Mouse (Mus musculus): ENCODE measurements around the gene Vps37c. TPM values are rescaled to one million over a fixed set of nuclear protein-coding genes. Genes with fewer than 3 reads are reported as not detected.
A peak's percentile ranks its signal among the peaks of the same experiment; 100 is the strongest.

Gene Vps37c
- total and polyA plus RNA-seq, 2 experiments from 2014 or later = 23.0 to 42.1 TPM

DNA sequence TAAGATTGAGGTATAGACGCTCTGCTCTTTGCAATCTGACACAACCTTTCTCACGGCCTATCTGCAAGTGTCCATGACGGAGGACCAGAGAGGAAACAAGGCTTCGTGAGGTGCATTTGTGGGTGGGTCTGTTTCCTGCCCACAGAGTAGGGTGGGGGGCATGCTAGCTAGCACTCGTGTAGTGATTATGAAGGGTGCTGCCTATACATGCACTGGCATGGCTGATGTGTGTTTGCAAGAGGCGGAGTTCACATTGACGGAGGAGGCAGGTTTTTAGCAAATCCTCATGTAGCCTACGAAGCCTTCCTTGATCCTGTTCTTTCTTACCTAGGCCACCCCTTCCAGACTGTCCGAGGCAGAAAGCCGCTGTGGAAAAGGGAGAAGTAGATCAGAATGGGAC, 41.4 kb downstream of the Vps37c start:
- no peak overlapping the region for H3K9ac ChIP-seq (replicated peaks; ENCODE audit: low read depth, low read length)
- ATAC-seq (ENCODE audit: insufficient read depth, low read depth) (no peak), DNase-seq (ENCODE audit: low spot score) (no peak)
- TF ChIP-seq EP300 (IDR thresholded peaks at IDR 0.05; ENCODE audit: low read depth) = no peak
- TF ChIP-seq CTCF (IDR thresholded peaks at IDR 0.05; ENCODE audit: low read depth) = no peak
- no peak overlapping the region for H3K4me3 ChIP-seq (ENCODE audit: low read depth, low read length)
- no peaks in the 10 kb centered on the region for H3K27me3 ChIP-seq (ENCODE audit: control insufficient read depth, insufficient read depth, low read length)
- H3K36me3 ChIP-seq (replicated peaks; ENCODE audit: control insufficient read depth, insufficient read depth, low read length) = no peaks in the 10 kb centered on the region
- 81% methylated on average over 10 of the region's 10 CpGs for WGBS
- 0 out of 2 replicates have a peak, but pooled peaks cover 5% of the 10 kb centered on the region for H3K4me1 ChIP-seq (ENCODE audit: control insufficient read depth, insufficient read depth)
- H3K4me2 ChIP-seq (ENCODE audit: low read depth, low read length) = no peak overlapping the region
- no peak overlapping the region for H3K27ac ChIP-seq (ENCODE audit: low read depth)
- H3K9me3 ChIP-seq (replicated peaks; ENCODE audit: control insufficient read depth, low read length) = no peaks in the 10 kb centered on the region

DNA sequence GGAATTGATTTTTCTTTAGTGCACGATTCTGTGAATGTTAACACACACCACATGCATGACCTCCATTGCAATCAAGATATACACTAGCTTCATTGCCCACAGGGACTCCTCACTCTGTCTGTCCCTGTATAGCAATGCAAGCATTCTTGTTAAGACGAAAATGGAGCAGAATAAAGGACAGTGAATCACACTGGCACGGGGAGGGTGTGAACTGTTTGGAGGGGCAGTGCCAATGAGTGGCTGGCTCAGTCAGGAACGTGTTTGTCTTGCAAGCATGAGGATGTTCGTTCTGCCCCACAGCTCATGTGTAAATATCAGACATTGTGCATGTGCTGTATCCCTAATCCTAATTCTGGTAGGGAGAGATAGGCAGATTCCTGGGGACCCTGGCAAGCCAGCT, 41.9 kb downstream of the Vps37c start:
- H3K4me1 ChIP-seq (ENCODE audit: control insufficient read depth, insufficient read depth) = 0 out of 2 replicates have a peak, but pooled peaks cover 5% of the 10 kb centered on the region
- no peaks in the 10 kb centered on the region for H3K27me3 ChIP-seq (ENCODE audit: control insufficient read depth, insufficient read depth, low read length)
- H3K4me3 ChIP-seq (ENCODE audit: low read depth, low read length) = no peak overlapping the region
- TF ChIP-seq CTCF (IDR thresholded peaks at IDR 0.05; ENCODE audit: low read depth) = no peak
- no peak for TF ChIP-seq EP300 (IDR thresholded peaks at IDR 0.05; ENCODE audit: low read depth)
- no peaks in the 10 kb centered on the region for H3K36me3 ChIP-seq (replicated peaks; ENCODE audit: control insufficient read depth, insufficient read depth, low read length)
- WGBS = 75% methylated on average over 5 of the region's 5 CpGs
- H3K27ac ChIP-seq (ENCODE audit: low read depth) = no peak overlapping the region
- H3K9me3 ChIP-seq (replicated peaks; ENCODE audit: control insufficient read depth, low read length) = no peaks in the 10 kb centered on the region
- ATAC-seq (ENCODE audit: insufficient read depth, low read depth) = no peak
- no peak for DNase-seq (ENCODE audit: low spot score)
- no peak overlapping the region for H3K4me2 ChIP-seq (ENCODE audit: low read depth, low read length)
- no peak overlapping the region for H3K9ac ChIP-seq (replicated peaks; ENCODE audit: low read depth, low read length)

DNA sequence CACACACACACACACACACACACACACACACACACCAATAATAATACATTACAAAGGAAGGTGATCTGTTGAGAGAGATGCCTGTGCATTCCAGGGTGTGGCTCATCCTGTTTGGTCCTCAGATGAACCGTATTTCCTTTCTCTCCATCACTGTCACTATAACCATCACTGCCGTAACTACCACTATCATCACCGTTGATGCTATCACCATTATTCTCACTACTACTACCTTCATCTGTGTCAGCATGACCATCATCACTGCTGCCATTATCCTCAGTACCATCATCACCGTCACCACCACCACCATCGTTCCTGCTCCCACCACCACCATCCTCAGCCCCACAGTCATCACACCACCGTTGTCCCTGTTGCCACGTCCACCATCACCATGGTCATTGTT, 43.4 kb downstream of the Vps37c start:
- Histone ChIP-seq H3K9ac (replicated peaks; ENCODE audit: low read depth, low read length) (no peak overlapping the region), H3K4me3 (ENCODE audit: low read depth, low read length) (no peak overlapping the region), H3K27me3 (ENCODE audit: control insufficient read depth, insufficient read depth, low read length) (no peaks in the 10 kb centered on the region), H3K36me3 (replicated peaks; ENCODE audit: control insufficient read depth, insufficient read depth, low read length) (no peaks in the 10 kb centered on the region), H3K9me3 (replicated peaks; ENCODE audit: control insufficient read depth, low read length) (no peaks in the 10 kb centered on the region), H3K27ac (ENCODE audit: low read depth) (no peak overlapping the region), H3K4me2 (ENCODE audit: low read depth, low read length) (no peak overlapping the region), H3K4me1 (ENCODE audit: control insufficient read depth, insufficient read depth) (0 out of 2 replicates have a peak, but pooled peaks cover 5% of the 10 kb centered on the region)
- DNase-seq (ENCODE audit: low spot score) (no peak), ATAC-seq (ENCODE audit: insufficient read depth, low read depth) (no peak)
- TF ChIP-seq EP300 (IDR thresholded peaks at IDR 0.05; ENCODE audit: low read depth) (no peak), CTCF (IDR thresholded peaks at IDR 0.05; ENCODE audit: low read depth) (no peak)
- WGBS = 90% methylated on average over 7 of the region's 7 CpGs

DNA sequence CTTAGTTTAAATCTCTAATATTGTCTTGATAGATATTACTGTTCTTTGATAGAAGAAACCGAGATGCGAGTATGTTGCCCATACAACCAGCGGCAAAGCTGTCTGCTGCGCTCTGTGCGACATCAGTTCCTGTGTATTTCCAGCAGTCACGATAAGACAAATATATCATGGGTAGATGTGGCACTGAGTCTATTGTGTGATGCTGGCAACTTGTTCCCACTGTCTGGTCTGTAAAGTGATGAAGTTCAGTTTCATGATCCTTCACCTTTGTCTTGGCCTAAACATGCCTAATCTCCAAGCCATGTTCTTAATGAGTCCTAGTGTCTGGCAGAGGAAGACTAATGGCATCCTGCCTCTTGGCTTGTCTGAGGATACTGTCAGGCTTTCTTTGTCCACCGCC, 44.2 kb downstream of the Vps37c start:
- ATAC-seq (ENCODE audit: insufficient read depth, low read depth) (no peak), DNase-seq (ENCODE audit: low spot score) (no peak)
- no peaks in the 10 kb centered on the region for H3K36me3 ChIP-seq (replicated peaks; ENCODE audit: control insufficient read depth, insufficient read depth, low read length)
- H3K9ac ChIP-seq (replicated peaks; ENCODE audit: low read depth, low read length) = no peak overlapping the region
- no peaks in the 10 kb centered on the region for H3K27me3 ChIP-seq (ENCODE audit: control insufficient read depth, insufficient read depth, low read length)
- H3K4me2 ChIP-seq (ENCODE audit: low read depth, low read length) = no peak overlapping the region
- WGBS = 94% methylated on average over 7 of the region's 7 CpGs
- no peak for TF ChIP-seq EP300 (IDR thresholded peaks at IDR 0.05; ENCODE audit: low read depth)
- TF ChIP-seq CTCF (IDR thresholded peaks at IDR 0.05; ENCODE audit: low read depth) = no peak
- 0 out of 2 replicates have a peak, but pooled peaks cover 5% of the 10 kb centered on the region for H3K4me1 ChIP-seq (ENCODE audit: control insufficient read depth, insufficient read depth)
- H3K4me3 ChIP-seq (ENCODE audit: low read depth, low read length) = no peak overlapping the region
- H3K9me3 ChIP-seq (replicated peaks; ENCODE audit: control insufficient read depth, low read length) = no peaks in the 10 kb centered on the region
- no peak overlapping the region for H3K27ac ChIP-seq (ENCODE audit: low read depth)

DNA sequence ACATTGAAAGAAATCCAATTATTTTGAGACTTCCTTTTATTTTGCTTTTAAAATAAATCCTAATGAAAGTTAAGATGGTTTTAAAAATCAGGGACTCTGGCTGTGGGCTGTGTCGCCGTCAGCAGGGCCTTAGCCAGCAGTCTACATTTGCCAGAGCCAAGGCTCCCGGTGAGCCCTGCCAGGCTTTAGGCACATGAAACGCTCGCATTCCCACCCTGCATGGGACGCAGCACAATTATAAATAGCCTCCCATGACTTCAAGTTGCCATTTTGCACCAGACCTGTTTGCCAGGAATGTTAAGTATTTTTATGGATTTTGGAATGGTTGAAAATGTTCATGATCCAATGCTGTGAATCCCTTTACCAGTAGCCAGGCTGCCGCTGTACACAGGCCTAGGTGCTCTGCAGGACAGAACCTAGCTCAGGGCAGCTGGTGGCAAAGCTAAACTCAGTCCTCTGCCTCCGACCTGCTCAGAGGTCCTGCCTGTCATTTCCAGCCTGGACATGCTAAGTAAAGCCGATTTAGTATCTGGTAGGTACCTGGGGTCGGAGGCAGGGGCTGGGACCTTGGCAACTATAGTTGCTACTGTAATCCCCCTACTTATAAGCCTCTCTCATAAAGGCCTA, 45.1 kb downstream of the Vps37c start:
- H3K36me3 ChIP-seq (replicated peaks; ENCODE audit: control insufficient read depth, insufficient read depth, low read length) = no peaks in the 10 kb centered on the region
- H3K9ac ChIP-seq (replicated peaks; ENCODE audit: low read depth, low read length) = no peak overlapping the region
- H3K27me3 ChIP-seq (ENCODE audit: control insufficient read depth, insufficient read depth, low read length) = no peaks in the 10 kb centered on the region
- ATAC-seq (ENCODE audit: insufficient read depth, low read depth) = peak; percentile 81
- 0 out of 2 replicates have a peak, but pooled peaks cover 5% of the 10 kb centered on the region for H3K4me1 ChIP-seq (ENCODE audit: control insufficient read depth, insufficient read depth)
- TF ChIP-seq CTCF (IDR thresholded peaks at IDR 0.05; ENCODE audit: low read depth) (no peak), EP300 (IDR thresholded peaks at IDR 0.05; ENCODE audit: low read depth) (no peak)
- H3K9me3 ChIP-seq (replicated peaks; ENCODE audit: control insufficient read depth, low read length) = no peaks in the 10 kb centered on the region
- no peak overlapping the region for H3K4me2 ChIP-seq (ENCODE audit: low read depth, low read length)
- no peak overlapping the region for H3K4me3 ChIP-seq (ENCODE audit: low read depth, low read length)
- 0 out of 2 replicates have a peak overlapping the region, but pooled peaks have one; percentile 9 for H3K27ac ChIP-seq (ENCODE audit: low read depth)
- 51% methylated on average over 10 of the region's 10 CpGs for whole genome bisulfite sequencing
- peak; percentile 58 for DNase-seq (ENCODE audit: low spot score)

DNA sequence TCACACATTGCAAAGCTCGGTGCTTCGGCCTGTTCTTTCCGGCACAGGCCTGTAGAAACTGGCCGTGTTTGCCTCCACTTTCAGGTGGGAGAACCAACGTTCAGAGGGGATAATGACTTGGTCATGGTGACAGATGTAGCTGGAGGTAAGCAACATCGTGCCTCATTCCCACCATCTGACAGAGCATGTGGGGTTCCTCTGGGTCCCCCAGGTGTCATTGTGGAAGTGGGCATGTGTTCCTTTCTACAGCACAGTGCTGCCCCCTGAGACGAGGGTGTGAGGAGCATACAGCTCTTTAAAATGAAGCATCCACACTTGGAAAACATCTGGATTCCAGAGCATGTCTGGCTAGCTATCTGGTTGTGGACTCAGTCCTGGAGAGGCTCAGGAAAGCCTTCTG, 46.0 kb downstream of the Vps37c start:
- 86% methylated on average over 7 of the region's 7 CpGs for WGBS
- Histone ChIP-seq H3K27ac (ENCODE audit: low read depth) (no peak overlapping the region), H3K4me2 (ENCODE audit: low read depth, low read length) (no peak overlapping the region), H3K9me3 (replicated peaks; ENCODE audit: control insufficient read depth, low read length) (no peaks in the 10 kb centered on the region), H3K4me3 (ENCODE audit: low read depth, low read length) (no peak overlapping the region), H3K9ac (replicated peaks; ENCODE audit: low read depth, low read length) (no peak overlapping the region), H3K27me3 (ENCODE audit: control insufficient read depth, insufficient read depth, low read length) (no peaks in the 10 kb centered on the region), H3K36me3 (replicated peaks; ENCODE audit: control insufficient read depth, insufficient read depth, low read length) (no peaks in the 10 kb centered on the region), H3K4me1 (ENCODE audit: control insufficient read depth, insufficient read depth) (0 out of 2 replicates have a peak, but pooled peaks cover 5% of the 10 kb centered on the region)
- TF ChIP-seq EP300 (IDR thresholded peaks at IDR 0.05; ENCODE audit: low read depth) (no peak), CTCF (IDR thresholded peaks at IDR 0.05; ENCODE audit: low read depth) (no peak)
- ATAC-seq (ENCODE audit: insufficient read depth, low read depth) = no peak
- DNase-seq (ENCODE audit: low spot score) = no peak

Measured in heart, postnatal 0 days (tissue).